Mouse (Mus musculus) brain, embryonic 14.5 days (tissue): ENCODE measurements at regions not wholly inside any gene's neighbourhood (a gene's known extent, or its start where the extent isn't known, plus 50 kb on each side); places are given as distances from the start of the nearest gene placed in this dataset.

Experiments used
- CTCF ChIP-seq: fragments of 200-500 bp; IDR thresholded peaks from 2 replicates; pipeline ENCODE4 v1.5.1; 2012; ENCODE audit warnings: inconsistent platforms, mild to moderate bottlenecking, moderate library complexity, borderline replicate concordance; ENCODE audit not compliant: insufficient read depth, insufficient read length; ENCODE audit errors: extremely low read depth
- POLR2A ChIP-seq: fragments of 200-500 bp; IDR thresholded peaks from 2 replicates; pipeline ENCODE4 v1.6.1; 2012; ENCODE audit warnings: mild to moderate bottlenecking, inconsistent platforms, borderline replicate concordance; ENCODE audit not compliant: poor library complexity, insufficient read depth, insufficient read length, severe bottlenecking; ENCODE audit errors: extremely low read depth

GRCm38 (mm10) chrX:163296956-163297628, 252.4 kb downstream of the Grpr start:
- no peak for TF ChIP-seq CTCF
- no peak for TF ChIP-seq POLR2A
